Mouse (Mus musculus) ES-E14 (cell line): Measurements from ENCODE around the gene Vps26c.

Source experiments
- CHD2 ChIP-seq: IDR thresholded peaks from 2 replicates; pipeline ENCODE4 v1.6.1; 2014; ENCODE audit warnings: mild to moderate bottlenecking, low read depth, low read length, inconsistent platforms
- HCFC1 ChIP-seq: IDR thresholded peaks from 2 replicates; pipeline ENCODE4 v1.6.1; 2012; ENCODE audit warnings: low read length, inconsistent platforms, borderline replicate concordance; ENCODE audit not compliant: insufficient read depth
- MAFK ChIP-seq: IDR thresholded peaks from 2 replicates; pipeline ENCODE4 v1.6.1; 2014; ENCODE audit warnings: mild to moderate bottlenecking, low read depth, low read length, inconsistent platforms; ENCODE audit not compliant: insufficient read depth
- ZC3H11A ChIP-seq: IDR thresholded peaks from 2 replicates; pipeline ENCODE4 v1.6.1; 2012; ENCODE audit warnings: low read depth, mild to moderate bottlenecking, inconsistent platforms, low read length, borderline replicate concordance
- ZNF384 ChIP-seq: IDR thresholded peaks from 2 replicates; pipeline ENCODE4 v1.6.1; 2012; ENCODE audit warnings: low read depth, low read length, inconsistent platforms

DNA sequence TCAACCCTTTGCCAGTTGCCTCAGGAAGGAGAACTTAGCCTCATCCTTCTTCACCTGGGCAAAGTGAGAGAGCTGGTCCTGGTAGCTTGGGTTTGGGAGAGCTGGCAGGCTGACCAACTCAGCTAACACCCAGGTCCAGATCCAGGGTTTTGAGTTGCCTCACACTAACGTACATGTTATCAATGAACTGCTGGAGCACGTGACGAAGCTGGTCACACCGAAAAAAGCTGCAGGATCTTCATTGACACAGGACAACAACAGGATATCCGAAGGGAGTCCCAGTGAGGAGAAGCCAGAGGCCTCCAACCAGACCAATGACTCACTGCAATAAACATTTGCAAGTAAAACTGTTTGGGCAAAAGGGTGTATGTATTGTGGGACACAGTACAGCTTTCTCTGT, 34.0 kb upstream of the Vps26c start:
- TF ChIP-seq ZNF384 (no peak), HCFC1 (no peak), ZC3H11A (no peak), CHD2 (no peak), MAFK (no peak)
